Mouse (Mus musculus) lung, postnatal 4 days (tissue): ENCODE data around the gene Nhej1.

Experiments
- DNase-seq, 2 experiments: peaks; one replicate each; pipeline ENCODE4 v3.0.0; 2021

Nhej1 gene

DNA sequence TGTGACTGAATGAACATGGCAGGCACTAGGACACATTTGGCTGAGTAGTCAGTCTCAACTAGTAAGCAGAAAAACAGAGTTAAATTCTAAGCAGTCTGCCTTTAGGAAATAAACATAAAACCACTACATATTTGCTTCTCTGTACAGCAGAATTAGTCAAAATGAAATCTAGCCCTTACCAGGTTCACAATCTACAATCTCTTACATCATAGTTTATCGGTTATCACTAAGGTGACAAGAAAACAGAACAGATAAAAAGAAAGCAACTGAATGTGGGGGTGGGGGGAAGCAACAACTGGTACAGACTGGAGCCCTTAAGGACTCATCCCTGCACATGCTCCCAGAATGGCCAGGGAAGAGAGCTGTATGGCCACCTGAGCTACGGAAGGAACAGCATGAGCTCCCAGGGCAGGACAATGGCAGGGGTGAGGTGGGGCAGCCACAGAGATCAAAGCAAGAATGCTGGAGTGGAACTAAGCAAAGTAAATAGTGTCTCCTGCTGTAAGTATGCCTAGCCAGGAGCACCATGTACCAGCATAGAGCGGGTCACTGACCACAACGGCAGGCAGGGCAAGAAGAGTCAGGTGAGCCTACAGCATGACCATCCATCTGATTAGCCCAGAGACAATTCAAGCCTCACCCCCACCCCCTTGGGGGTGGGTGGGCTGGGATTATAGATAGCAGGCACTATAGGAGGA, 153.5 kb downstream of the Nhej1 start:
- DNase-seq = peak; percentile 24 to 71

DNA sequence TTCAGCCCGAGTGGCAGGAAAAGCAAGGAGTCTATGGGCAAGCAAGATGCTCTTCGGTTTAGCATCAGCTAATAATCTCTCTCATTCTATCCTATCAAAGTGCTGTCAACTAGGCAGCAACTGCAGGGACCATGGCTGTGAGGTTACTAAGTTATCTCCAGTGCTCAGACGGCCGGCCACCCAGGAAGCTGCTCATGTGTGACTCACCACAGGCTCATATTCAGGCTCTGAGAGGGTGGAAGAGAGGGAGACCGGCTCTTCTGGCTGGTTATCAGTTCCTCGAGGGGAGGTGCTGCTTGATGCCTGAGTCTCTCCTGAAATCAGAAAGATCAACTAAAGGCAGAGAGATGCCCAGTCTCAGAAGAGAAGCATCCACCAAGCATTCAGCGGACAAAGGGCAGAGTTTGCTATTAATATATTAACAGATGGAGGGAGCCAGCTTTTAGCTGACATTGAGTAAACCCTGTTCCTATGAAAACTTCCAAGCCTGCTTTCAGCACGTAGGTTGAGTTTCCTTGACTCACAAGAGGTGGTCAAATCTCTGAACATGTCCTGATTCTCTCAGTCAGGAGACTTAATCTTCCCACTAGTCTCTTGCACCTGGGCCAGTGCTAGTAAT, 156.9 kb downstream of the Nhej1 start:
- DNase-seq = no peak

DNA sequence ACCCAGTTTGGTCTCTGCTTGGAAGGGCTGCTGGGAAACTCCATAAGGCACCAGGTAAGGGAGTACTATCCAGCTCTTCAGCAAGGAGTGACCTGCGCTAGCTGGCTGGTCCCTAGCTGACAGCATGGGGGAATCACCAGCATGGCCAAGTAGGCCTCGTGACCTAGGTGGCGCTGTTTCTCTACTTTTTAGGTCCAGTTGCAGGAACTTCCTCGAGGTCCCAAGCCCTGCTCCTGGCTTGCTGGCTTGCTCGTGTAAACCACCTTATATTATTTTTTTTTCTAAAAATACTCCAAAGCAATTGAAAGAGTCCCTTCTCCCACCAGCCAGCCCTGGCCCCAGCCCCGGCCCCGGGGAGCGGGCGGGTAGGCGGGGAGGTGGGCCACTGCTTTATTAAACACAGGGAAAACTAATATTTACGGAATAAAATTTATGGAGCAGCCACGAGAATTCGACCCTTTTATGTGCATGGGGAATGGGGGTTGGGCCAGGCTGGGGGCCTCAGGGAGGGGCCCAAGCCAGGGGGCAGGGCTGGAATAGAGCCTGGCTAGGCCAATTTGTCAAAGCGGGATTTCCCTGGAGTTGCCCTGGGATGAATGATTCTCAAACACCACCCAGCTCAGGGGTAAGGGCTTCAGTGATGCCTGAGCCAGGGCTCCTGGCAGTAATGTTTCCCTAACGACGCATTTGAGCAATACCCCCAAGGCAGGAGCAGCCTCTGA, 160.3 kb downstream of the Nhej1 start:
- peak; percentile 74 to 83 for DNase-seq

DNA sequence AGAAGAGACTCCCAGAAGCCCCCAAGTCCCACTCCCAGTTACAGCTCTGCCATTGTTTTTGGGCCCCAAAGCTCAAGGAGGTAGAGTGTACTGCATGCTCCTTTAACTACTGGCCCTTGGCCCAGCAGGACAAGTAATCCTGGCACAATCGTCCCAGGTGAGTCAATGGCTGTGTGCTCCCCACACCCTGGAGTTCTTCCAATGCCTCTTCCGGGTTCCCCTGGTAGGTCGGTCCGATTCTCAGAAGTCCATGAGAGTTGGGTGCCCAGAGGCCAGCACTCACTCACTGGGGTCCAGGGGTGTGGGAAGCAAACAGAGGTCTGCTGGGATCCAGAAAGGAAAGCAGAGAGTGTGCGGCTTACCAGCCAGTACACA, 162.2 kb downstream of the Nhej1 start:
- no peak for DNase-seq

GRCm38 (mm10) chr1:74962126-74962852, 162.7 kb downstream of the Nhej1 start:
- DNase-seq = no peak

DNA sequence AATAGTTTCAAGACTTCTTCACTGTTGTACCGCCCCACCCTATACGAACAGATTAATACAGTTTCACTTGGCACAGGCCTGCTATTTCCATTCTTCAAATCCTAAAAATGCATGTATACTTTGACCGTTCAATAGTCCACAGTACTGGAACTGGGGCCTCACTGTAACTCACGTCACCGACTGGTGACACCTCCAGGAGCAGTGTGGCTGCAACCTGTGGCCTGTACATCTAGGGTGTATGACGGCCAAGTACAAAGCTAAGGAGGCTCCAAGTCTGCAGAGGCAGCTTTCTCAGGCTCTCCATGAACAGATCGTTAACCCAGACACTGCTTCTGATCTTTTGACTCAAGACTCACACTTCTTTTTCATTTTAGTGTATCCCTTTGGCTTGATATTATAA, 163.3 kb downstream of the Nhej1 start:
- no peak for DNase-seq

GRCm38 (mm10) chr1:74960059-74960458, 164.9 kb downstream of the Nhej1 start:
- DNase-seq = no peak

- no peak for DNase-seq
Measured at GRCm38 (mm10) chr1:74951556-74952210, 173.3 kb downstream of the Nhej1 start, which contains the start of gene Ihh. Gene Ihh, minus strand, starts transcription at chr1:74951672.

GRCm38 (mm10) chr1:74950576-74951490, 174.2 kb downstream of the Nhej1 start:
- DNase-seq = no peak

DNA sequence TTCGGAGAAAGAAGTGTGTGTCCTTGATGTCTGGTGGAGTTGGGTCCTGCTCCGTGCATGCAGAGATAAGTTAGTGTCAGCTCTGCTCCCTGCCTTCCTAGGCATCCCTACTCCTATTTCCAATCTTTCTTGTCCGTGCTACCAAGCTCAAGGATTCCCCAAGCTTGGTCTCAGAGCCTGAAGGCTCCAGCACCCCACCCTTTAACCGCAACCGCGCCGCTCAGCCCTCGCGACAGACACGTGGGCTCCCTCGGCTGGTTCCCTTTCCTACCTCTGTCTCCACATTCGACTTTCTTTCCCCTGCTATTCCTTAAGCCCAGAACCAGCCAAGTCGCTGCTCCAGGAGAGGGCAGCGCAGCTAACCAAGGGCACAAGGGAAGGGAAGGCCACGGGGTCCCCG, 174.9 kb downstream of the Nhej1 start:
- no peak for DNase-seq

DNA sequence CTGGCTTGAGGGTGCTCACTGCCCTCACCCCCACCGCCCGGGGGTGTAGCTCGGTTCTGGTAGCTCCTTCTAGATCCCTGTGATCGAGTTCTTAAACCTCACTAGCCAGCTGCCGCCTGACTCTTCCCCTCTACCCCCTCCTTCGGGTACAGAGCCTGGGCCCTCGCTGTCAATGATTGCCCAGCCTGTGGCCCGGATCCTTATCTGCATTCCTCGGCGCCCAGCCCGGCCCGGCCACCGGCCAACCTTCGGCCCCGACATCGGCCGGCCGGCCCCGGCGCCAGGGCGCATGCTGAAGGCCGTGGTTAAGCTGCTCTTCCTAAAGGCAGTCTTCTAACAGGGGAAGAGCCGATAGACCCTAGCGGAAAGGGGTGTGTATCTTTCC, 175.3 kb downstream of the Nhej1 start:
- DNase-seq = peak; percentile 41 to 70

GRCm38 (mm10) chr1:74948784-74949665, 176.0 kb downstream of the Nhej1 start:
- peak; percentile 62 to 76 for DNase-seq

GRCm38 (mm10) chr1:74947986-74948670, 176.9 kb downstream of the Nhej1 start:
- peak; percentile 37 to 50 for DNase-seq

- no peak for DNase-seq
Measured at GRCm38 (mm10) chr1:74941651-74942360, 183.2 kb downstream of the Nhej1 start.

GRCm38 (mm10) chr1:74939762-74940161, 185.2 kb downstream of the Nhej1 start:
- DNase-seq = peak in 1 of 2 experiments; percentile 26

DNA sequence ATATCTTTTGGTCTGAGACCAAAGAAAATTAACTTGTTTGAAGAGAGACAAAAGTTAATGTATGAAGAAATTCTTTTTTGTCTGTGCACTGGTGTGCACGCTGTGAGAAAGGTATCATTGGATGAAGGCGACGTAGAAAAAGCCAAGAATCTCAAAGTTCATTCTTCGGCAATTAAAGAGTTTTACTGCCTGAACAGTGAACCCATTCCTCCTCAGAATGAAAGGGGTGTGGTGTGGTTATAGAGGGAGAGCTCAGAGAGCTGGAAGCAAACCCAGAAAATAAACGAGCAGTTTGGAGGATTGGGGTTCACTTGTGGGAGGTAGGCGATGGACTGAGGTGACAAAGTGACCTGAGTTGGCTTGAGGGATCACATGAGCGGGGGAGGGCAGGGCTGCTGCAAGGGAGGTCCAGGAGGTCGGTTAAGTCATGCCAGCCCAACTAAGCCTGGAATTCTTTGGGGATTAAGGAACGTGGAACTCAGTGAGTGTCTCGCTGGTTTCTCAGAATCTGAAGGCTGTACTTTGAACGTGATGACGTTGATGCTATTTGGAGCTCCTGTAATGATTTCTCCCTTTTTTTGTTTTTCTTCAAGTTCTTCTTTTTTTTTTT, 188.7 kb downstream of the Nhej1 start:
- no peak for DNase-seq

DNA sequence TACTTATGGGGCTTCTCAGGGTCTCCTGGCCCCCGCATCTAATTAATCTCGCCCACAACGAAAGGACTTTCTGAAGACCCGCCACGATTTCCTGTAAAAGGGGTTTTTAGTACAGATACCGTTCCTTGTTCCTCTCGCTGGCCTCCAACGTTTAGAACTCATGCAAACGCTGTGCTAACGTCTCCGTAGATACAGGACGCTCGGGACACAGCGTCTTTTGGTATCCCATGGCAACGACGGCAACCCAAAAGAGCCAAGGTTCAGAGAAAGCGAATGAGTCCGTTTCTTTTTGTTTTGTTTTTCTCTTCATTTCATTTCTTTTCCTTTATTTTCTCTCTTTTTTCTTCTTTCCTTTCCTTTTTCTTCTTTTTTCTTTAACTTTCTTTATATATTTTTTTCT, 189.6 kb downstream of the Nhej1 start, which contains the start of gene Cfap65:
Gene Cfap65 (minus strand): TSS at position 198 of the 400 bp plus-strand sequence.
- DNase-seq = peak in 1 of 2 experiments; percentile 23

DNA sequence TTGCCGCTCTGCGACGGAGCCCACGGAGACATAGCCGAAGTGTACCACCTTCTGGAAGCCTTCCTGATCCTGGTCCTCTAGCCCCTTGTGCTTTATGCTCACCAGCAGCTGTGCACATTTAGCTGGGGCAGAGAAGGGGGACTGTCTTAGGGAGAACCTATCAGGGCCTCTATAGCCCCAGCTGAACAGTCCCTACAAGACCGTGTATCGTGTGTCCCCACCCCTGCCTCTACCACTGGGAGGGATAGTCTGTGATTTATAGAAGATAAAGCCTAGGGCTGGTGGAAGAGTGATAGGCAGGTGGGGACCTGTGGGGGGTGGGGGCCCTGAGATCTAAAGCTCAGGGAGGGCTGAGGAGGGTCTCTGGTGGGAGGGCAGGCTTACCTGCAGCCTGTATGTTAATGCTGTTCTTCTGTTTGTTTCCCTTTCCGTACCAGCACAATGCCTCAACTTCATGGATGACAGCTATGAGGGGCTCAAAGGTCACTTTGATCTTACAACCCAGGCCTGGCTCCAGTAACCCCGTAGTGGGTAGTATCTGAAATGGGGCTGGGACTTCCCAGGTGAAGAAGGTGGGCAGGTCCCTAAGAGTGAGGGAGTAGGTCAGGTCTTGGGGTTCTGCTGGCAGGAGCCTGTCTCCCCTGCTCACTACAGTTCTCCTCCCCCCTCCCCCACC, 197.2 kb downstream of the Nhej1 start:
- no peak for DNase-seq
